Mouse (Mus musculus) liver, embryonic 18 days (tissue): ENCODE results near the gene C2cd2l. TPM values are rescaled to one million over a fixed set of nuclear protein-coding genes. Genes with fewer than 3 reads are reported as not detected.

Experiments
- polyA plus RNA-seq: library from polyadenylated mRNA; depleted of rRNA; stranded (reverse); fragments of >200 nt; gene quantifications from 2 replicates; pipeline ENCODE4 v1.2.3, GENCODE M21; 2012; rRNA removed

C2cd2l gene
- 11.0 and 12.5 TPM in 2 replicates for polyA plus RNA-seq

GRCm38 (mm10) chr9:44319887-44320798, at the start of gene C2cd2l:
C2cd2l (minus strand) TSS chr9:44320285.

DNA sequence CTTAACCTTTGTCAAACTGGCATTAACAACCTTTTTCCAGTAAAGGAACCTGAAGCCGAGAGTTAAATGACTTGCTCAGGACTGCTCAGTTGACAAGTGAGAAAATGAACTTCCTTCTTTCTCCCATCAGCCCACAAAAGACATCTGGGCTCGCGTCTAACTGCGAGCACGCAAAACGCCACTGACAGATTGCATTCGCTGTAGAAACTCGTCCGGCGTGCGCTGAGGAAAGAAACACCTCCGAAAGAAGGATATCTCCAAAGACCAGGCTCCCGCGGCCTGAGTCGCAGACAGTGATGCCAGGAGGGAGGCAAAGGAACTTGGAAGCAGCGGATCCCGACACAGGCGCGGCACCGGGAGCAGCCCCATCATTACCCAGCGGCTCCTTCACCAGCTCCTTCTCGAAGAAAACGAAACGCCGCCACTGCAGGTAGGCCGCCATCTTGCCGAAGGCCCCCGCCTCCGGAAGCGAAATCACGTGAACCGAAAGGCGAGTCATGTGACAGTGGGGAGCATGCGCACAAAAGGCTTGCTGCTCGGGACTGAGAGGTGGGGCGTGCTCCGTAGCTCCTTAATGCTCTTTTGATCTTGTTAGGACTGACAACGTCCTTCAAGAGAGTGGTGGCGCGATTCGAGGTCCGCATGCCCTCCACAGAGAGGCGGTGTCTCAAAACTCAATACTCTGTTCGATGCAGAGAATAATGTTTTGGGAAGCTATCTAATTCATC, 41.3 kb upstream of the C2cd2l start, which contains the start of gene Vps11:
Gene Vps11 (minus strand): TSS at position 481 of the 728 bp plus-strand sequence.

GRCm38 (mm10) chr9:44343781-44344421, 23.8 kb upstream of the C2cd2l start, which contains the start of gene Hmbs:
Hmbs (minus strand) TSS chr9:44344228.

DNA sequence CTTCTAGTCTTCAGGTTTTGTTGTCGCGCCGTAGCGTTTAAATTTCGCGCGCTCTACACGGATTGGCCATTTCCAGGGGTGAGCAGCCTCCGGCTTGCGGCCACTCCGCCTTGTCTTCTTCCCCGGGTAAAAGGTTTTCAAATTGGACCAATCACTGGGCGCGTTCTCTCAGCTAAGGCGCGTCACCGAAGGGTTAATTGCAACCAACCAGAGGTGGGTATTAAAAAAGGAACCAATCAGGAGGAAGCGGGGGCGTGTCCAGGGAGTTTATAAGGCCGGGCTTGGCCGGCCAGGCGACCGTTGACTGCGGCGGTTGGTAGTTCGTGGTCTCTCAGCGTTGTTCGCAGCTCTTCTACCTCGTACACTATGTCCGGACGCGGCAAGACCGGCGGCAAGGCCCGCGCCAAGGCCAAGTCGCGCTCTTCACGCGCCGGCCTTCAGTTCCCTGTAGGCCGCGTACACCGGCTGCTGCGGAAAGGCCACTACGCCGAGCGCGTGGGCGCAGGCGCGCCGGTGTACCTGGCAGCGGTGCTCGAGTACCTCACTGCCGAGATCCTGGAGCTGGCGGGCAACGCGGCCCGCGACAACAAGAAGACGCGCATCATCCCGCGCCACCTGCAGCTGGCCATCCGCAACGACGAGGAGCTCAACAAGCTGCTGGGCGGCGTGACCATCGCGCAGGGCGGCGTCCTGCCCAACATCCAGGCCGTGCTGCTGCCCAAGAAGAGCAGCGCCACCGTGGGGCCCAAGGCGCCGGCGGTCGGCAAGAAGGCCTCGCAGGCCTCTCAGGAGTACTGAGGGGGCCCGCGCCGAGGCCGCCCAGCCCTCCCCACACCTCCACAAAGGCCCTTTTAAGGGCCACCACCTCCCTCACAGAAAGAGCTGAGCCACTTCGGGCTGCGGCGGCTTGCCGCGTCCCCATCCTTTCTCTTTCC, 14.6 kb upstream of the C2cd2l start, which contains the start of gene H2afx:
Gene H2afx (plus strand): TSS at position 299 of the 935 bp plus-strand sequence.

GRCm38 (mm10) chr9:44325768-44326370, 5.8 kb upstream of the C2cd2l start, which contains the start of gene Dpagt1:
Dpagt1 (plus strand) TSS chr9:44326019.

GRCm38 (mm10) chr9:44305466-44306079, 14.5 kb downstream of the C2cd2l start, which contains the start of gene Hinfp:
Hinfp (minus strand) TSS chr9:44305671.

GRCm38 (mm10) chr9:44288076-44288958, 31.8 kb downstream of the C2cd2l start, which contains the start of gene Abcg4:
Abcg4 (minus strand) TSS chr9:44288615.

GRCm38 (mm10) chr9:44268432-44268831, 51.7 kb downstream of the C2cd2l start, which contains the start of gene Nlrx1:
Nlrx1 (minus strand) TSS chr9:44268599.

Other genes with a start within 250 kb of the C2cd2l start
- 0.07 and 0.08 TPM in 2 replicates for gene Mfrp, start 218.6 kb downstream of the C2cd2l start, polyA plus RNA-seq
- 1.2 and 1.4 TPM in 2 replicates for gene C1qtnf5, start 213.0 kb downstream of the C2cd2l start, polyA plus RNA-seq
- gene Gm49380, start 206.8 kb downstream of the C2cd2l start, polyA plus RNA-seq, result 0.02 and 0.04 TPM in 2 replicates
- 13.9 and 15.2 TPM in 2 replicates for gene Rnf26, start 206.8 kb downstream of the C2cd2l start, polyA plus RNA-seq
- 12.5 and 12.8 TPM in 2 replicates for gene Mcam, start 185.8 kb downstream of the C2cd2l start, polyA plus RNA-seq
- 3.9 and 4.7 TPM in 2 replicates for gene Cbl, start 86.2 kb downstream of the C2cd2l start, polyA plus RNA-seq
- gene Ccdc153, start 79.6 kb downstream of the C2cd2l start, polyA plus RNA-seq, result not detected in 2 replicates
- gene Pdzd3, start 68.8 kb downstream of the C2cd2l start, polyA plus RNA-seq, result 0.05 and 0.08 TPM in 2 replicates
- gene Nlrx1, start 51.7 kb downstream of the C2cd2l start, polyA plus RNA-seq, result 2.6 and 3.2 TPM in 2 replicates
- 13.8 and 17.2 TPM in 2 replicates for gene Abcg4, start 31.7 kb downstream of the C2cd2l start, polyA plus RNA-seq
- 12.1 and 12.9 TPM in 2 replicates for gene Hinfp, start 14.6 kb downstream of the C2cd2l start, polyA plus RNA-seq
- 18.5 and 19.8 TPM in 2 replicates for gene Dpagt1, start 5.7 kb upstream of the C2cd2l start, polyA plus RNA-seq
- 107 and 124 TPM in 2 replicates for gene H2afx, start 14.4 kb upstream of the C2cd2l start, polyA plus RNA-seq
- gene Hmbs, start 23.9 kb upstream of the C2cd2l start, polyA plus RNA-seq, result 450 and 459 TPM in 2 replicates
- gene Vps11, start 41.4 kb upstream of the C2cd2l start, polyA plus RNA-seq, result 10.0 and 10.6 TPM in 2 replicates
- gene Hyou1, start 59.2 kb upstream of the C2cd2l start, polyA plus RNA-seq, result 18.1 and 22.7 TPM in 2 replicates
- gene Slc37a4, start 76.6 kb upstream of the C2cd2l start, polyA plus RNA-seq, result 90.0 and 101 TPM in 2 replicates
- 535 and 642 TPM in 2 replicates for gene Rps25, start 86.9 kb upstream of the C2cd2l start, polyA plus RNA-seq
- gene Trappc4, start 87.3 kb upstream of the C2cd2l start, polyA plus RNA-seq, result 20.6 and 22.1 TPM in 2 replicates
- gene Ccdc84, start 98.3 kb upstream of the C2cd2l start, polyA plus RNA-seq, result 17.5 and 19.5 TPM in 2 replicates
- 0.01 TPM in 1 of 2 replicates, not detected in the other for gene Foxr1, start 120.9 kb upstream of the C2cd2l start, polyA plus RNA-seq
- gene Upk2, start 134.7 kb upstream of the C2cd2l start, polyA plus RNA-seq, result not detected in 2 replicates
- 2.2 and 3.0 TPM in 2 replicates for gene Bcl9l, start 162.5 kb upstream of the C2cd2l start, polyA plus RNA-seq
- 0.28 and 0.31 TPM in 2 replicates for gene Cxcr5, start 241.6 kb upstream of the C2cd2l start, polyA plus RNA-seq